Mouse (Mus musculus) lung, embryonic 14.5 days (tissue): ENCODE measurements around the gene Relt. TPM values are rescaled to one million over a fixed set of nuclear protein-coding genes. Genes with fewer than 3 reads are reported as not detected.

Source experiments
- ATAC-seq: fragments of 200-750 bp; cut with Nextera tagmentation; 2 replicates; pipeline ENCODE4 v1.8.0; 2017; ENCODE audit warnings: mild to moderate bottlenecking, moderate TSS enrichment, moderate library complexity; ENCODE audit not compliant: insufficient read depth
- DNase-seq: peaks from one replicate; pipeline ENCODE4 v3.0.0-alpha.2; 2015
- H3K27ac ChIP-seq: fragments of 300-500 bp; sonication (generic); 2 replicates; pipeline ENCODE4 v1.5.1; 2014; ENCODE audit warnings: low read depth, mild to moderate bottlenecking, moderate library complexity
- H3K27me3 ChIP-seq: fragments of 300-500 bp; sonication (generic); 2 replicates; pipeline ENCODE4 v1.6.1; 2014; ENCODE audit warnings: low read length, control low read depth; ENCODE audit not compliant: insufficient read depth
- H3K36me3 ChIP-seq: fragments of 300-500 bp; sonication (generic); 2 replicates; pipeline ENCODE4 v1.6.1; 2014; ENCODE audit warnings: control low read depth; ENCODE audit not compliant: insufficient read depth
- H3K4me1 ChIP-seq: fragments of 300-500 bp; sonication (generic); 2 replicates; pipeline ENCODE4 v1.6.1; 2014; ENCODE audit warnings: antibody characterized with exemption, control low read depth; ENCODE audit not compliant: insufficient read depth
- H3K4me2 ChIP-seq: fragments of 300-500 bp; sonication (generic); 2 replicates; pipeline ENCODE4 v1.6.1; 2014; ENCODE audit warnings: mild to moderate bottlenecking
- H3K4me3 ChIP-seq: fragments of 300-500 bp; sonication (generic); 2 replicates; pipeline ENCODE4 v1.5.1; 2014; ENCODE audit warnings: low read depth, low read length
- H3K9ac ChIP-seq: fragments of 300-500 bp; sonication (generic); 2 replicates; pipeline ENCODE4 v1.6.1; 2014
- H3K9me3 ChIP-seq: fragments of 300-500 bp; sonication (generic); 2 replicates; pipeline ENCODE4 v1.6.1; 2016; ENCODE audit warnings: low read depth, low read length, control low read depth
- CTCF ChIP-seq: IDR thresholded peaks from 2 replicates; pipeline ENCODE4 v1.5.1; 2016; ENCODE audit warnings: antibody characterized with exemption, low read depth
- WGBS: fragments of 180-500 bp; shearing (Covaris S2); extraction: QIAGEN DNeasy Blood & Tissue Kit; methylation state at CpG from one replicate; pipeline ENCODE4 v1.1.7; 2014; 5-methylcytosine and 5-hydroxymethylcytosine counted together
- polyA plus RNA-seq: library from polyadenylated mRNA; unstranded; fragments of >200 nt; fragmentation: Nextera tagmentation; extraction: Ambion mirVana; gene quantifications from 2 replicates; pipeline ENCODE4 v1.2.1, GENCODE M21; 2014

The Relt gene
- polyA plus RNA-seq, 1 experiment from 2014 or later = 4.1 TPM

- no peak for DNase-seq
- 86% methylated on average over 1 of the region's 1 CpGs for WGBS
- TF ChIP-seq CTCF = no peak
- no peak overlapping the region for H3K27ac ChIP-seq
- no peak overlapping the region for H3K9ac ChIP-seq
- H3K9me3 ChIP-seq = no peaks in the 10 kb centered on the region
- no peaks in the 10 kb centered on the region for H3K27me3 ChIP-seq
- no peak for ATAC-seq
- H3K4me2 ChIP-seq = no peak overlapping the region
- peaks cover 33% of the 10 kb centered on the region for H3K36me3 ChIP-seq
- H3K4me1 ChIP-seq = no peaks in the 10 kb centered on the region
- H3K4me3 ChIP-seq = no peak overlapping the region
These were observed 29.4 kb downstream of the Relt start for GRCm38 (mm10) chr7:100833859-100834258.

DNA sequence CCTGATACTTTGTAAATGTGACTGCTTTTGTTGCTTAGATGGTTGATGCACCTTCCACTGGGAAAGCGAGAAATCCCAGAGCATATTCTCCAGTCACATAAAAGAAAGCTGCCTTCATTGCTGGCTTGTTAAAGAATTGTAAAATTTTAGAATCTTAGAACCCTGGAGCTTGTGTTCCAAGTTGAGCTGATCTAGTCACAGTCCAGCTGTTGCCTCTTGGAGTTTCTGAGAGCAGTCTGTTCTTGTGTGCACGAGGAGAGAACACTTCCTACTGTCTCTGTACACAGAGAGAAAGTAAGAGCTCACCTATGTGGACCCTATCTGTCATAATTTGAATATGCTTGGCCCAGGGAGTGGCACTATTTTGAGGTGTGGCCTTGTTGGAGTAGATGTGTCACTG, 34.7 kb downstream of the Relt start:
- 91% methylated on average over 2 of the region's 2 CpGs for WGBS
- H3K9me3 ChIP-seq = no peaks in the 10 kb centered on the region
- ATAC-seq (no peak), DNase-seq (no peak)
- H3K27me3 ChIP-seq = no peaks in the 10 kb centered on the region
- H3K36me3 ChIP-seq = peaks cover 12% of the 10 kb centered on the region; the same call in 1 of the 2 replicates
- H3K4me2 ChIP-seq = no peak overlapping the region
- no peak overlapping the region for H3K4me3 ChIP-seq
- H3K4me1 ChIP-seq = no peaks in the 10 kb centered on the region
- TF ChIP-seq CTCF = no peak
- H3K9ac ChIP-seq = no peak overlapping the region
- no peak overlapping the region for H3K27ac ChIP-seq

DNA sequence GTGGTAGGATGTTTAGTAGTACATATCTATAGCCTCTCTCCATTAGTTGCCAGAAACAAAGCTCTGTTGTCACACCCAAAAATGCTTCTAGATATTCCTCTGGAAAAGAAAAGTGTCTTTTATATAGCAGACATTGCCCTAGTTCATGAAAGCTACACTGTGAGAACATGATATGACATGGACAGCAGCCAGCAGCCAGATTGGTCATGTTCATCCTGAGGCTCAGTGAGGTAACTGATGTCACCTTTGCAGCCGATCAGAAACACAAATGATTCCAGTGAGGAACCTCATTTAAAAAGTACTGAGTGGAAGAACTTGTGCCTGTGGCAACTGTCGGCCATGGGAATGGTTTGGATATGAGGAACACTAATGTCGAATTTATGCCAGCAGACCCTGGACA, 38.6 kb downstream of the Relt start:
- no peak for DNase-seq

DNA sequence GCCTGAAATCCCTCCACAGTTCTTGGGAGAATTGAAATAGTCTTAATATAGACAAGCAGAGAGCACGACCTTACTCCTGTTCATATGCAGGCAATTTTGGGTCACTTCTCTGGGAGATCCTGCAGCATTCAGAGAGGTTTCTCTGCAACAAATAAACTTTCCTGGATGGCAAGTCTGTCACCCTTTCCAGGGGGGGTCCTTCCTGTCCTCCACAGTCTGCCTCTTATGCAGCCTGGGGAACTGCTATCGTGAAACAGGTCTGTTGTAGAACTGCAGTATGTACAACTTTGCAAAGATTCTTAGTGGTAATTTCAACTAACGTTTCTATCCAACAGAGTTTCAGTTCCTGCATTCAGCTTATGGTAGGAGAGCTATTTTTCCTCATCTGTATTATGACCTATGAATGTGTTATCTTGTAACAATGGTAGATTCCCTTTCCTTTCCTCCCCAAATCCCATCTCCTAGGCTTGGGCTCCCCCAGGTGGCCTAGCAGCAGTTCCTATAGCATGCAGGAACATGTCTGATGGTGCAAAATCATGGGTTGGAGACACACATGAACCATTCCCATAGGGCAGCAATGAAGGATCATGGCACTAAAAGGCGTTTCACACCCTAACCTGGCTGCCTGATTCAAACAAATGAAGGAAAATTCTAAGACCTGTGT, 44.7 kb downstream of the Relt start:
- H3K4me1 ChIP-seq = no peaks in the 10 kb centered on the region
- H3K36me3 ChIP-seq = 0 out of 2 replicates have a peak, but pooled peaks cover 3% of the 10 kb centered on the region
- ATAC-seq (no peak), DNase-seq (peak; percentile 34)
- H3K27me3 ChIP-seq = no peaks in the 10 kb centered on the region
- H3K4me3 ChIP-seq = no peak overlapping the region
- peak; percentile 48 for TF ChIP-seq CTCF
- no peak overlapping the region for H3K9ac ChIP-seq
- H3K27ac ChIP-seq = no peak overlapping the region
- no peak overlapping the region for H3K4me2 ChIP-seq
- H3K9me3 ChIP-seq = no peaks in the 10 kb centered on the region
- 84% methylated on average over 4 of the region's 4 CpGs for WGBS

More for the DNA sequence above, 38.6 kb downstream of the Relt start:
- 89% methylated on average over 3 of the region's 3 CpGs for WGBS
- Histone ChIP-seq H3K4me1 (no peaks in the 10 kb centered on the region), H3K27me3 (no peaks in the 10 kb centered on the region), H3K4me2 (no peak overlapping the region), H3K27ac (no peak overlapping the region), H3K9me3 (no peaks in the 10 kb centered on the region), H3K9ac (no peak overlapping the region), H3K4me3 (no peak overlapping the region), H3K36me3 (0 out of 2 replicates have a peak, but pooled peaks cover 12% of the 10 kb centered on the region)
- ATAC-seq = no peak
- TF ChIP-seq CTCF = no peak

- H3K4me2 ChIP-seq = no peak overlapping the region
- DNase-seq = no peak
These were observed 45.8 kb downstream of the Relt start for GRCm38 (mm10) chr7:100817442-100817760.

GRCm38 (mm10) chr7:100816759-100817441, 46.3 kb downstream of the Relt start:
- no peak for TF ChIP-seq CTCF
- no peaks in the 10 kb centered on the region for H3K27me3 ChIP-seq
- H3K4me2 ChIP-seq = no peak overlapping the region
- H3K4me1 ChIP-seq = no peaks in the 10 kb centered on the region
- H3K27ac ChIP-seq = no peak overlapping the region
- H3K9me3 ChIP-seq = no peaks in the 10 kb centered on the region
- H3K36me3 ChIP-seq = 0 out of 2 replicates have a peak, but pooled peaks cover 3% of the 10 kb centered on the region
- ATAC-seq = no peak
- DNase-seq = no peak
- H3K9ac ChIP-seq = no peak overlapping the region
- WGBS = 58% methylated on average over 6 of the region's 6 CpGs
- no peak overlapping the region for H3K4me3 ChIP-seq

More at GRCm38 (mm10) chr7:100817442-100817760, 45.8 kb downstream of the Relt start:
- H3K4me1 ChIP-seq = no peaks in the 10 kb centered on the region
- H3K27ac ChIP-seq = no peak overlapping the region
- H3K27me3 ChIP-seq = no peaks in the 10 kb centered on the region
- no peaks in the 10 kb centered on the region for H3K9me3 ChIP-seq
- 82% methylated on average over 2 of the region's 2 CpGs for WGBS
- ATAC-seq = no peak
- no peak overlapping the region for H3K4me3 ChIP-seq
- no peak for TF ChIP-seq CTCF
- H3K36me3 ChIP-seq = 0 out of 2 replicates have a peak, but pooled peaks cover 3% of the 10 kb centered on the region
- H3K9ac ChIP-seq = no peak overlapping the region

GRCm38 (mm10) chr7:100815900-100816570, 47.2 kb downstream of the Relt start:
- WGBS = 56% methylated on average over 8 of the region's 8 CpGs
- TF ChIP-seq CTCF = no peak
- Histone ChIP-seq H3K36me3 (0 out of 2 replicates have a peak, but pooled peaks cover 3% of the 10 kb centered on the region), H3K9me3 (no peaks in the 10 kb centered on the region), H3K4me1 (no peaks in the 10 kb centered on the region), H3K27ac (no peak overlapping the region), H3K27me3 (no peaks in the 10 kb centered on the region), H3K4me3 (no peak overlapping the region), H3K9ac (no peak overlapping the region), H3K4me2 (no peak overlapping the region)
- ATAC-seq = no peak
- DNase-seq = no peak
